Mouse (Mus musculus) mouse trophoblast stem cell (cell line): ENCODE data around the gene Mllt10.

Experiments
- in situ Hi-C, 2 experiments: fragments of 300-500 bp; cut with MseI, MboI; formaldehyde crosslinking; loops; 2 replicates in 1 of 2; 3 replicates in 1 of 2; pipeline ENCODE4 v1.15.1; 2025

Mllt10 gene

GRCm38 (mm10) chr2:18195691-18196396, 140.8 kb downstream of the Mllt10 start:
- in situ Hi-C loops: no loop called here

- in situ Hi-C loops: loop anchor here in 1 of 2 experiments (10.0 kb wide), 1 partner anchor 177 kb away; no protein-coding TSS in a partner anchor
Observed at GRCm38 (mm10) chr2:18201820-18202462, 146.9 kb downstream of the Mllt10 start.

- in situ Hi-C loops: loop anchor here in 1 of 2 experiments (10.0 kb wide), 1 partner anchor 178 kb away; no protein-coding TSS in a partner anchor
Observed at GRCm38 (mm10) chr2:18202923-18203322, 147.9 kb downstream of the Mllt10 start.

GRCm38 (mm10) chr2:18205118-18205517, 150.1 kb downstream of the Mllt10 start:
- in situ Hi-C loops: loop anchor here in 1 of 2 experiments (10.0 kb wide), 1 partner anchor 180 kb away; no protein-coding TSS in a partner anchor

- in situ Hi-C loops: loop anchor here in 1 of 2 experiments (10.0 kb wide), 1 partner anchor 182 kb away; no protein-coding TSS in a partner anchor
Observed at GRCm38 (mm10) chr2:18206811-18207210, 151.8 kb downstream of the Mllt10 start.

- in situ Hi-C loops: loop anchor here in 1 of 2 experiments (10.0 kb wide), 1 partner anchor 184 kb away; no protein-coding TSS in a partner anchor
Observed at GRCm38 (mm10) chr2:18208578-18208977, 153.5 kb downstream of the Mllt10 start.

- in situ Hi-C loops: loop anchor here in 1 of 2 experiments (10.0 kb wide), 1 partner anchor 185 kb away; no protein-coding TSS in a partner anchor
Observed at GRCm38 (mm10) chr2:18209211-18209823, 154.3 kb downstream of the Mllt10 start.

GRCm38 (mm10) chr2:18209948-18210347, 154.9 kb downstream of the Mllt10 start:
- in situ Hi-C loops: loop anchor here in 1 of 2 experiments (10.0 kb wide), 1 partner anchor 185 kb away; no protein-coding TSS in a partner anchor

- in situ Hi-C loops: no loop called here
Observed at GRCm38 (mm10) chr2:18214031-18214430, 159.0 kb downstream of the Mllt10 start.

- in situ Hi-C loops: no loop called here
Observed at GRCm38 (mm10) chr2:18217867-18218266, 162.8 kb downstream of the Mllt10 start.

- in situ Hi-C loops: no loop called here
Observed at GRCm38 (mm10) chr2:18218500-18218899, 163.5 kb downstream of the Mllt10 start.

GRCm38 (mm10) chr2:18219136-18219535, 164.1 kb downstream of the Mllt10 start:
- in situ Hi-C loops: no loop called here

GRCm38 (mm10) chr2:18219569-18219968, 164.5 kb downstream of the Mllt10 start:
- in situ Hi-C loops: no loop called here

GRCm38 (mm10) chr2:18228486-18229062, 173.5 kb downstream of the Mllt10 start:
- in situ Hi-C loops: no loop called here

- in situ Hi-C loops: no loop called here
Observed at GRCm38 (mm10) chr2:18229279-18229678, 174.2 kb downstream of the Mllt10 start.

GRCm38 (mm10) chr2:18231143-18231542, 176.1 kb downstream of the Mllt10 start:
- in situ Hi-C loops: no loop called here

- in situ Hi-C loops: no loop called here
Observed at GRCm38 (mm10) chr2:18232883-18233567, 178.0 kb downstream of the Mllt10 start.

- in situ Hi-C loops: no loop called here
Observed at GRCm38 (mm10) chr2:18235524-18235923, 180.5 kb downstream of the Mllt10 start.

GRCm38 (mm10) chr2:18249224-18249623, 194.2 kb downstream of the Mllt10 start:
- in situ Hi-C loops: no loop called here
